Mouse (Mus musculus) spleen, postnatal 4 days (tissue): Measurements from ENCODE around the gene Dyx1c1.
A peak's percentile ranks its signal among the peaks of the same experiment; 100 is the strongest.

Experiments
- DNase-seq, 2 experiments: peaks; one replicate each; pipeline ENCODE4 v3.0.0; 2022; ENCODE audit warnings: low spot score in 2 of 2

The Dyx1c1 gene

DNA sequence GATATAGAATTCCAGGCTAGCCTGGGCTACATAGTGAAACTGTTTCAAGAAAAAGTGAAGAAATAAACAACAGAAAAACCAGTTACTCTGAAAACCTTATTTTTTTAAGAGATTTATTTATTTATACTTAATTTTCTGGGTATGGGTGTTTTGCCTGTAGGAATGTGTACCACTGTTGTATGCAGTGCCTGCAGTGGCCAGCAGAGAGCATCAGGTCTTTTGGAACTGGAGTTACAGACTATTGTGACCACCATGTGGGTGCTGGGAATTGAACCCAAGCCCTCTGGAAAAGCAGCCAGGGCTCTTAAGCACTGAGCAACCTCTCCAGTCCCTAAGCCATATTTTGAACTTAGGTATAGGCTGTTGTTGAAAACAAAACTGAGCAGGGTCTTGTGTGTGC is 14.4 kb downstream of the Dyx1c1 start:
- DNase-seq, result no peak

DNA sequence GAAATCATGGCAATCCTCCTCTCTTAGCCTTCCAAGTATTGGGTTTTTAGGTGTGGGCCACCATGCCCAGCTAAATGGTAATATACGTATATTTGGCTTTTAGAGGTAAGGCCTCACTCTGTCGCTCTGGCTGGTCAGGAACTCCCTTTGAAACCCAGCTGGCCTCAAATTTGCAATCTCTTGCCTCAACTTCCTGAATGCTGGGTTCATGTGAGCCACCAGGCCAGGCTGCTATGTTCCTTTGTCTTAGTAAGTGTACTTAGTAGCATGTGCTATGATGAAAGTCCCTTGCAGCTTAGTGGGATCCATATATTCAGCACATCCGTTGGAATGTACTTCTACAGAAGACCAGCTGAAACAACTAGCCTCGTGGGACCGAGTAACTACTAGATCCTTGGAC is 16.1 kb downstream of the Dyx1c1 start:
- no peak for DNase-seq

DNA sequence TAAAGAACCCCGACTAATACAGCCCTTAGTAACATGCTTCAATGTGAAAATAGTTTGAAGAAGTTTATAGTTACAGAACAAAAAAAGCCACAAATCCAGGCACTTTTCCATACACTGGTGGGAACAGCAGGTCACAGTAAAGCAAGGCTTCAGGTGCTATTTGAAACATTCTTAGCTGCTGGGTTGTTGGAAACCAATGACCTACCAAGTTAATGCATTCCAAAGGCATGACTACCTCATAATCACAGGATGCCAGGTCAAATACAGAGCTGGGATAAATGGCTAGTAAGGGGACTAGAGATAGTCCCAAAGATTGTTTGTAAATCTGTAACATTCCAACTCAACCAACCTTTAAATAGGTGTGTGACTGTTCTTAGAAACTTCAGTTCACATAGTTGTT is 16.7 kb downstream of the Dyx1c1 start:
- no peak for DNase-seq

DNA sequence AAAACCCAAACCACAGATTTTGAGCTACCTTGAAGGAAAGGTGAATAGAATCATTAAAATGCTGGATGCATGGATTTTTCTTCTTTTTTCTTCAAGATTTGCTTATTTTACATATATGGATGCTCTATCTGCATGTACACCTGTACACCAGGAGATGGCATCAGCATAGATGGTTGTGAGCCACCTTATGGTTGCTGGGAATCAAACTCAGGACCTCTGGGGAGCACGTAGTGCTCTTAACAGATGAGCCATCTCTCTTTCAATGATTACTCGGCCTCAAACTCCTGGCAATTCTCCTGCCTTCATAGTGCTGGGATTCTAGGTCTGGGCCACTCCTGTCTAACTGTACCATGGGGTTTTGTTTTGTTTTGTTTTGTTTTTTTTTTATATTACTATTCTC is 24.5 kb downstream of the Dyx1c1 start:
- DNase-seq, result no peak

DNA sequence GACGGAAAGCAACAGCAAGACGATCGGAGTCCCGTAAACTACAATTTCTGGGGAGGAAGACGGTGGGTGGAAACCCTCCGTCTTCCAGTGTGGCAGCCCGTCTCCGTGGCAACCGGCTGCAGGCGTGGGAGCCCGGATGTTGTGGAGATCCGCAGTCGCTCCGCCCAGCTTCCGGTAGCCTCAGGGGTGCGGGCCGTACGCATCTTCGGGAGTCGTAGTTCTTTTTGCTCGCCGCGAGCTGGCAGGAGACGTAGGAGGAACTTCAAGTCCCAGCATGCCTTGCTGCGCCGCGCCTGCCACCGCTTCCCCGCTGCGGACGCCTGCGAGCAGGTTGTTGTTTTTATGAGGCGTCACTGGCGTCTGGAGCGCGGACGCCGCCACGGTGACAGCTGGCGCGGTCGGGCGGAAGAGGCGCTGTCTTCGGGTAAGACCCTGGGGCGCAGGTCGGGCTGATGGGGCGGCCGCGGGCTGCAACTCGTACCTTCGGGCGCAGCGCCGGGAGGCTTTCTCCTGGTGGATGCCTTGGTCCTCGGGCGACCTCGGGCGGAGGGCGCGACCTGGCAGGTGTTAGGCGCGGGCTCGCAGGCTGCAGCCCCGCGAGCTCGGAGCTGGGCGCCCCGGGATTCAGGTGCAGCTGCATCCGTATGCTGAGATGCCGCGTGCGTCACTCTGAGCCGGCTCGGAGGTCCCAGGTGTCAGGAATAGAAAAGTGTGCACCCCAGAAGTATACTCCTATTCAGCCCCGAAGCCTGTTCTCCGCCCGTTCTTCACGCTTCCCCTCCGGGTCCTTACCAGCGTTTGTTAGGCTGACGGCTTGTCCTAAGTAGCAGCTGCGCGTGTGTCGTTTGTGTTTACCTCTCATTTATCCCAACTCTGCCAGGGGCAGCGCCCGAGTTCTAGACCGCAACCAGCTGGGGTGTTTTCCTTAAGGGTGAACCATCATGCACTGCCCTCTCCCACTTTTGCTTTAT is 26.9 kb downstream of the Dyx1c1 start, which contains the start of the genes Ccpg1os and Ccpg1:
Gene Ccpg1os, minus strand, starts transcription at position 133 of the 971 bp plus-strand sequence.
Gene Ccpg1, plus strand, starts transcription at position 180 of the 971 bp plus-strand sequence.
- peak; percentile 94 to 95 for DNase-seq

DNA sequence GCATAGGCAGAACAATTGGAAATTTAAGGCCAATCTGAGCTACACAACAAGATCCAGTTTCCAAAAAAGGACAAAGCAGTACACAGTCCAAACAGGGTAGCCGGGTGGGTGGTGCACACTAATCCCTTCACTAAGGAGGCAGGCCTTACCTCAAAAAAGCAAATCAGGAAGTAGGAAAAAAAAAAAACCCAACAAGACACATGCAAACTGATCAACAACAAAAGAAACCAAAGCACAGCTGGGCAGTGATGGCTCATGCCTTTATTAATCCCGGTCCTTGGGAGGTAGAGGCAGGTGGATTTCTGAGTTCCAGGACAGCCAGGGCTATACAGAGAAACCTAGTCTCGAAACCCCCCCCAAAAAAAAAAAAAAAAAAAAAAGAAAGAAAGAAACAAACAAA is 29.1 kb downstream of the Dyx1c1 start:
- no peak for DNase-seq

DNA sequence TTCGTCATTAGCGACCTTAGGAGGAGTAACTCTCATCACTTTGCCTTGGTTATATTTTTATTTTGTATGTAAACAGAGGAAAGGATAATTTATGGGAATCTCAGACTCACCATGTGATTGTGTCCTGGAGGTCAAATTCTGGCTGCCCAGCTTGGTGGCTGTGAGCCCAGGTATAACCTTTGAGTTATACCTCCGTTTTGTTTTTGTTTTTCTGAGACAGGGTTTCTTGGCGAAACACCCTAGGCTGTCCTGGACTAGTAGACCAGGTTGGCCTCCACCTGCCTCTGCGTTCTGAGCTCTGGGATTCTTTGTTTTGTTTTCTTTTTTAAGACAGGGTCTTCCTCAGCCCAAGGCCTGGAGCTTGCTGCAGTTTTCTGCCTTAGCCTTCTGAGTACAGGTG is 30.1 kb downstream of the Dyx1c1 start:
- DNase-seq, result no peak

DNA sequence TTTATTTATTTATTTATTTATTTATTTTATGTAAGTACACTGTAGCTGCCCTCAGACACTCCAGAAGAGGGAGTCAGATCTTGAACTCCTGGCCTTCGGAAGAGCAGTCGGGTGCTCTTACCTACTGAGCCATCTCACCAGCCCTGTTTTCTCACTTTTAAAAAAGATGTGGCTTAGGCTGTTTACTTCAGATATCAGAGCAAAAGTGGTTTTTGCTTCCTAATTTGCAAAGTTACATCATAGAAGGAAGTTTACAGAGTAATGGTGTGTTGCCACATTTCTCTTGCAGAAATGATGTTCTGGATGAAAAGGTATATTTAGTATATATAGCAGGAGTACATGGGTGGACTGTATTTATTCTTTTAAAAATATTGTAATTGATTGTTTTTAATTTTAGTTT is 32.8 kb downstream of the Dyx1c1 start:
- DNase-seq, result no peak

DNA sequence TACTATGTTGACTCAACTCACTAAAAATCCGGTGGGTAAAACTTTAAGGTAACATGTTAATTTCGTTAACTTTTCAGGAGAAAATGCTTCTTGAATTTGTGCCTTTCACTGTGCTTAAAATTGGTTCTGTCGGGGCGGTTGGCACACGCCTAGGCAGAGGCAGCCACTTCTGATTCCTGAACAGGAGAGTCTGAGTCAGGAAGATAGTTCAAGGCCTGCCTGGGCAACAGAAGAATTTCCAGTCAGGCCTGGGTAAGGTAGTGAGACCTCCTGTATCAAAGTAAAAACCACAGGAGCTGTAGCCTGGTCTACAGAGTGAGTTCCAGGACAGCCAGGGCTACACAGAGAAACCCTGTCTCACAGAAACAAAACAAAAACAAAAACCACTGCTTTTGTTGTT is 34.0 kb downstream of the Dyx1c1 start:
- DNase-seq, result no peak

DNA sequence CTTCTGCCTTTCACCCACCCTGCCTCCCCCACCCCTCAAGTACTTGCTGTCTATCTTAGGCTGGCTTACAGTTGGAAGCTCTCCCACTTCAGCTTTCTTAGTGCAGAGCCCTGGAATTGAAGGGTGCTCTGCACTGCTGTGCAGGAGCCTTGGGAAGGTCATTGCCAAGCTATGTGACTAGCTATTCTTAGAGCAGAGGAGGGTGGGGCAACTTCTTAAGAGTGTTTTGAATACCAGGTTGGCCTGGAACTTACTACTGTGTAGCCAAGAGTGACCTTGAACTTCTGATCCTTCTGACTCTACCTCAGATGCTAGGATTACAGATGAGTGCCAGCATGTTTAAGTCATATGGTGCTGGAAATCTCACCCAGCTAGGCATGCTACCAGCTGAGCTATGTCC is 37.6 kb downstream of the Dyx1c1 start:
- DNase-seq, result no peak

DNA sequence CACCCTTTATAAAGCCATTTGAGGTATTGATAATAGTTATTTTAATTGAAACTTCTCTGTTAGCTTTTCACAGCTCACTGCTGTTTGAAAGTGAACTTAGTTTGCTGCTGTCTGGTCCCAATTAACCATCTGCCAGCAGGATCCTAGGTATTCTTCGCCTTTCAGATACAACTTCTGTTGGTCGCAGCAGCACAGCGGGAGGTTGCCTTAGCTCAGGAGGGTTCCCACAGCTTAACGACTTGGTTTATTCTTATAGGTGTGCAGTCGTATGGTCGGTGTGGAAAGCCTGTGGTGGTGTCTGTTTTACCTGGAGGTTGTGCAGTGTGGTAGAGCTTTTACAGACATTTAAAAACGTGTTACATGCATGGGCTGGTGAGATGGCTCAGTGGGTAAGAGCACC is 38.2 kb downstream of the Dyx1c1 start:
- DNase-seq, result no peak

DNA sequence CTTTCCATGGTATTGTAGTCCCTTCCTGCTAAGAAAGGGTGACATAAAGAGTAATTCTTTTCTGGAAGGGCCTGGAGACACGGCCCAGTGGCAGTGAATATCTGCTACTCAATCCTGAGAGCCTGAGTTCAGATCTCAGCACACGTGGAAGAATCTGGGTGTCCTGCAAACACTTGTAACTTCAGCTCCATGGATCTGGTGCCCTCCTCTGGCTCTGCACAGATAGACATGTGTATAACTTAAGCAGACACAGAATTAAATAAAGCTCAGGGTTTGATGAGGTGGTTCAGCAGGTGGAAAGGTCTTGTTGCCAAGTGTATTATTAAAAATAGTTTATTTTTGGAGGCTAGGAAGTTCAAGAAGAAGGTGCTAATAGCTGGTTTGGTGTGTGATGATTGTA is 41.9 kb downstream of the Dyx1c1 start:
- DNase-seq, result no peak

DNA sequence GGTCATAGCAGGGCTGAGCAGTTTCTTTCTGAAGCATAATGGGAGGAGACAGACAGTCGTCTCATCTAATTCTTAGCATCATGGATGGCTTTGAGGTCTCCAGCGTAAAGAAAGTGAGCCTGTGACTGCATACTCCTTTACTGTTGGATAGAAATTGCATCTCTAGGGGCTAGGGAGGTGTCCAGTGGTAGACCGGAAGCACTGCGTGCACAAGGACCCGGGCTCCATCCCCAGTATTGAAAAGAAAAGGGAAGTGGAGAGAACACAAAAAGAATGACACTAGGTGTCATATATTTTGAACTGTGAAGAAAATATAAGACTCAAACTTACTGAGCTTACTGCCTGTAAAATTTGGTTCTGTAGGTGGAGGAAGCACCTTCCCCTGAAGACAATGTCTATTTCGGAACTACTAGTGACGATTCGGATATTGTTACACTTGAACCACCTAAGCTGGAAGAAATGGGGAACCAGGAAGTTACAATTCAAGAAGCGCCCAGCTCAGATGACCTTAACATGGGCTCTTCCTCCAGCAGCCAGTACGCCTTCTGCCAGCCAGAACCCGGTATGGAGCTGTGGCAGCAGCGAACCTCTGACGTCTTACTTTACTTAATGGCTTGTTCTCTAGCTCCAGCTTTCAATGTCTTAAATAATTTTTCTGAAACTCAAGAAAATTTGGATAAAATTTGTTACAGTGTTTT is 42.9 kb downstream of the Dyx1c1 start:
- no peak for DNase-seq

DNA sequence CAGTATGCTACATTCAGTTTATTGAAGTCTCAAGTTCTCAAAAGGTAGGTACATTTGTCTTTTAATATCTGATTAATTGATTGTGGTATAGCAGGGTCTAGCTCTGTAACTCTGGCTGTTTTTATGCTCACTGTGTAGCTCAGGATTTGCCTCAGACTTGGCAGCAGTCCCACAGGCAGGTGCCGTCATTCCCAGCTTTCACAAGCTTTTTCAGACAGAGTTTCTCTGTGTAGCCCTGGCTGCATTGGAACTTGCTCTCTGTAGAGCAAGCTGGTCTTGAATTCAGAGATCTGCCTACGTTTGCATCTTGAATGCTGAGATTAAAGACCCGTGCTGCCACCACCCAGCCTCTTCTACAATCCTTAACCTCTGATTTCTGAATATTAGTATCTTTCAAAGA is 43.6 kb downstream of the Dyx1c1 start:
- DNase-seq, result no peak

DNA sequence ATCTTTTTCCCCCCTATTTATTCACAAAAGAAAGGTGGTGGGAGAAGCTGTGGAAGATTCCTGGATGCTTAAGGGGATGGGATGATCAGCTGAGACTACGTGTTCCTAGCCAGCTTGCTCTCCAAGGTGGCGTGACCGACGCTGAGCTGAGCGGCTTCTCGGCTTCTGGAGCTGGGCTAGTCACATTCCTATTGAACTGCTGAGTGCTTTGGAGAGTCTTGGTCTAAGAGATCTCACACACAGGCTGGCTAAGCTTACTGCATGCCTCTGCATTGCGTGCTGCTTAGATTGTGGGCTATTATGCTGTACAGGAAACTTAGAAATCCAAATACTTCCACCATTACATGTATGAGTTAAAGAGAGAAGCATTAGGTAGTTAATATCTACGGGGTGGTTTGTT is 45.5 kb downstream of the Dyx1c1 start:
- no peak for DNase-seq

DNA sequence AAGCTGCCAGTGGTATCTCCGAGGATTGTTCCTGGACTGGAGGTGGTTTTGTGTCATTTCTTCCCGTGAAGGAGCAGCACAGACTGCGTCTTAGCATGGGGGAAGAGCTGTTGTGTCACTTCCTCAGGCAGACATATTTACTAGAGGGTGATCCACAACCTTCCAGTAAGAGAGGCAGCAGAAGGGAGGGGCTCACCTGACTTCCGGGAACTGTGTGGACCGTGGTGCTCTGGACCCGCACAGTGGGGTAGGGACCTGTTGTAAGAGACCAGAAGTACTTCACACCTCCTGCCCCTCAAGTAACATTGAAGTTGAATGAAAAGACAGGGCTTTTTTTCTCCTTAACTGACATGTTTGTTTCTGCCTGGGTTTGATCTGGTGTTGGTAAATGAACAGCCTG is 46.5 kb downstream of the Dyx1c1 start:
- no peak for DNase-seq

DNA sequence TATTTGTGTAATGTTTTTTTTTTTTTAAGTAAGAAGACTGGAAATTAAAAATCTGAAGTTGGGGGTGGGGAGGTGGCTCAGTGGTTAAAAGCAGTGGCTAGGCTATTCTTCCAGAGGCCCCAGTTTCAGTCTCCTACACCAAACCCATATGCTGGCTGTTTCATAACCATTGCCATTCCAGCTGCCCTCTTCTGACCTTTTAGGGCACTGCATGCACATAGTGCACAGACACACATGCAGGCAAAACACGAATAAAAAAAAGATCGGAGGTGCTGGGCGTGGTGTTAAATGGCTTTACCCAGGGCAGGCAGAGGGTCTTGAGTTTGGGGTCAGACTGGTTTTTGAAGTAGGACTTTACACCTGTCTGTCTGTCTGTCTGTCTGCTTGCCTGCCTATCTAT is 47.6 kb downstream of the Dyx1c1 start:
- DNase-seq, result no peak

DNA sequence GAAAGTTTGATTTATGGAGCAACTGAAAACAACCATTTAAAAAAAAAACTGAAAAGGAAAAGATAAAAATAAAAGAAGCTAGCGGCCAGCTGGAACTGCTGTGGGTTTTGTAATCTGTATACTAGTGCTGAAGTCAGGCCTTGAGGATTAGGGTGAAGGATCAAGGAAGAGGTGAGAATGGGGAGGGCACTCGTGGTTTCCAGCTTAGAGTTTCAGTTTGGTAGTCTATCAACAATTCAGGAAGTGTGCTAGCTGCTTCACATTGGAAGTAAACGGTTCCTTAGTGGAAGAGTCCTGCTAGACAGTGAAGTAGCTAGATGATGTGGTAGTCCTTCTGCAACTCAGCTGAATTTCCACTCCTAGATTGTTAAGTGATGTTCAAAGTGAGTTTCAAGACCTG is 49.8 kb downstream of the Dyx1c1 start:
- no peak for DNase-seq

DNA sequence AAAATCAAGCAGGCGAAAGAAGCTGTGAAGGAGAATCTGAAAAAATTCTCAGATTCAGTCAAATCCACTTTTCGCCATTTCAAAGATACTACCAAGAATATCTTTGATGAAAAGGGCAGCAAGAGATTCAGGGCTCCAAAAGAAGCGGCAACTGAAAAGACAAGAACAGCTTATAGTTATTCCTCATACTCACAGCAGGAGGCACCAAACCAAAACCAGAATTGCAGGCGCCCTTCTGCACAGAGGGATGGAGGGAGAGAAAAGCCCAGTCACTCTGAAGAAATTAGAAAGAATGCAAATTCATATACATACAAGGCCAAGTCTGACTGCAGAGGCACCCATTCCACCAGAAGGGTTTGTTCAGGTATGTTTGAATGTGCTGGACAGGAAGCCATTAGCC is 54.0 kb downstream of the Dyx1c1 start:
- DNase-seq, result no peak

DNA sequence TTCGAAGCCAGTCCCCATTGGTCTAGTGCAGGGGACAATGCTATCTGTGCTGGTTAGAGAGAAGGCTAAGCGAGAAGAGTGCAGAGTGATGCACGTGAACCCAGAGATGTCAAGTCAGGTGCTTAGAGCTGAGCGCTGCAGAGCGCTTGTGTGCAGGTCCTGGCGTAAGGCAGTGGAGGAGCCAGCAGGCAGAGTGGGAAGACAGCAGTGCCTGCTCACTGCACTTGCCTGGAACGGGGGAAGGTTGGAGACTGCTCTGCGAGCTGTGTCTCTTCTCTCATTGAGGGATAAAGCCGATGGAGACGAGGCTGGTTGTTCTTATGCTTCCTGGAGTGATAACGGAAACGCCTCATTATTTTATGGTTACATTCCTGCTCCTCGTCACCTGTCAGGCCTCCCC is 56.1 kb downstream of the Dyx1c1 start:
- DNase-seq, result no peak

DNA sequence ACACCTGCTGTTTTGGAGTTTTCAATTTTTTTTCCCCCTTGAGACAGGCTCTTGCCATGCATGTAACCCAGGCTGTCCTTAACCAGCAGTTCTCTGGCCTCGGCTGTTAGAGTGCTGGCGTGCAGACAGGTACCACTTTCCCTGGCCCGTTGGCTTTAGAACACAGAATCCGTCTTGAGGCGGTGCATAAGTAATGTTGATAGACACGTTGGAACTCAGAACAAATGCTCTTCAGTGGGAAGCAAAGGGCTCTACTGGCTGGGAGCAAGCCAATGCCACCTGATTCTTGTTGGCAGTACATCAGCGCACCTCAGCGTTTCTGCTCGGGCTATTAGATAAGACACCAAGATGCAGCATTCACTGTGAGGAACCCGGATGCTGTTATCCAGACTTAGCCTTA is 61.3 kb downstream of the Dyx1c1 start:
- no peak for DNase-seq

DNA sequence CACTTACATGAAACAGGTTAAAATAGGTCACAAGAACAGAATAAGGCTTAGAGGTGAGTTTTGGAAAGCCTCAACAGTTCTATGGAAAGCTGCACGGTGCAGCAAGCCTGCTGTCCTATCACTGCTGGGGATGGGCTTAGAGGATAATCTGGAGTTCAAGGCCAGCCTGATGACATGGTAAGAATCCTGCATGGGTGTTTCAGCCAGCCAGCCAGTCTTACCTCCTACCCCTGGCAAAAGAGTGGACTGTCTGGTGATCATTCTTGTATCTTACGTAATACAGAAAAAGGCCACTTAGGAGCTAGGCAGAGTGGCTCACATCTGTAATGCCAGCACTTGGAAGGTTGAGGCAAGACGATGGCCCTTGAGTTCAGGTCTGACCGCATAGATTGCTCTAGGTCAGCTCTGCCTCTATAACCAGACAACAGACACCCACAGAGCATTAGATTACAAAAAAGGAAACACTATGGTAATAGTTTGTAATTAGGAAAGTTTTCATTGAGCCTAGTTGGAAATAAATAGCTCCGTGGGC is 62.0 kb downstream of the Dyx1c1 start:
- no peak for DNase-seq
